Mouse (Mus musculus) CD4-positive, CD25-positive, alpha-beta regulatory T cell, adult 4 months (primary cell): ENCODE measurements at regions not wholly inside any gene's neighbourhood (a gene's known extent, or its start where the extent isn't known, plus 50 kb on each side); places are given as distances from the start of the nearest gene placed in this dataset.

Experiments
- ATAC-seq: one replicate; pipeline ENCODE4 v1.8.0; 2017

GRCm38 (mm10) chr14:25137312-25137711, 321.7 kb upstream of the Zmiz1 start:
- ATAC-seq, result no peak

GRCm38 (mm10) chr14:25138485-25138884, 320.5 kb upstream of the Zmiz1 start:
- no peak for ATAC-seq

GRCm38 (mm10) chr14:25141933-25142332, 317.1 kb upstream of the Zmiz1 start:
- ATAC-seq, result no peak

- no peak for ATAC-seq
Measured at GRCm38 (mm10) chr14:25143051-25143450, 315.9 kb upstream of the Zmiz1 start.

GRCm38 (mm10) chr14:25147731-25148130, 311.3 kb upstream of the Zmiz1 start:
- no peak for ATAC-seq

GRCm38 (mm10) chr14:25150968-25151367, 308.0 kb upstream of the Zmiz1 start:
- ATAC-seq, result no peak

DNA sequence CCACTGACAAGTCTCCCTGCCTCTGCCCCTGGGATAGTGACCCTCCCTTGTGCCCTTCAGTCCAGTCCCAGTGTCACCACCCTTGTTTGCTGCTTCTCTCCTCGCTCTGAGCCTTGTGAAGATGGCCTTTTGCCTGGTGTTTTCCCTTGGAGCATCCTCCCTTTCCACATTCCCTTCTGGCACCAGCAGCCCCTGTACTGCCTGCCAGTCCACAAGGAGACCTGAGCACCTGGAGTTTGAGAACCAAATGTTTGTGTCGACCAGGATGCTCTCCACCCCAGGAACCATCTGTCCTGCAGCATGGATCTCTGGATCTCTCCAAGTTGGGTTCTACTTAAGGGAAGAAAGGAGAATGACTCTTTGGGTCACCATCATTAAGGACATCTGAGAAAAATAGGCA, 307.5 kb upstream of the Zmiz1 start:
- ATAC-seq, result no peak

GRCm38 (mm10) chr14:25153573-25153972, 305.4 kb upstream of the Zmiz1 start:
- ATAC-seq, result no peak

DNA sequence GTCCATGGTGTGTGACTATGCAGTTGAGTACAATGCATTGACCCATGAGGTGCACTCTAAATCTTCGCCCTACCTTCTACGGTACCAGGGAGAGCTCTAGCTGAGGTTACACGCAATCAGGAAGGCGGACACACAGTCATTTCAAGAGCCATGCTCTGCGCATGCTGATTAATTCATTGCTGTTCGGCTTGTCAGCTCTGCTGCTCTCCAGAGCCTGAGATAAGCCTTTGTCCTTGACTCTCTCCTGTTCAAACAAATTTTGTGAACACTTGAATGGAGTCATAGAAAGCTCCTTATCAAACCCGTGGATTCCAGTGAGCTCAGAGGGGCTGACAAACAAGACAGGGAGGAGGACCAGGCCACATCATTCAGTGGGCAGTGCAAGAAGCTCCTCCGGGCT, 304.8 kb upstream of the Zmiz1 start:
- no peak for ATAC-seq

DNA sequence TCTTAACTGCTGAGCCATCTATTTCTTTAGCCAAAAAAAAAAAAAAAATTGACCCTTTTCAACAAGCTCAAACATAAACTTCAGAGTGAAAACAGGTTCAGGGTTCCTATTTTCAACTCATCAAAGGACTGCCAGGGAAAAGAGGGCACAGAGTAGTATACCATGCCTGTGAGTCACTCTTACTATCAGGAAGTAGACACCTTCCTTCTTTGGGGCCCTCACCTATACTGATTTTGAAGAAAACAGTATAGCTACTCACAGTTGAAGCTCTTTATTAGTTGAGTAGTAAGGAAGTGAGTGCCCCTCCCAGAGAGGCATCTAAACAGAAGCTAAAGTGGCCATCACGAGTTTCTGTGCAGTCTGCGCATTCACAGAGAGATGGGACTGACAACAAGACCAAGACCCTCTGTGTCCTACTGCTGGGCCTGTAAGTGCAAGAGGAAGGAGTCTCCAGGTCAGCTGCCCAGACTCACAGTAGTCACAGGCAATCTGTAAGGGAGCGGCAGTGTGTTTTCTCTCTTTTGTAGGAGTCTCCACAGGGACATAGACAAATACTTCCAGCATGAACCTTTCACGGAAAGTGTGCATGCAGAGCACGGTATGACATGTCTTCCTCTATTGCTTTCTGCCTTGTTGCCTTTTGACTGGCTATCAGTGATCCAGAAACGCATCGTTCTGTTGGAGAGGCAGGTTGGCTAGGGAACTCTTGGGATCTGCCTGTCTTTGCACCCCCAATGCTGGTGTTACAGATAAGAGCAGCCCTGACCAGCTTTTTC, 303.8 kb upstream of the Zmiz1 start:
- no peak for ATAC-seq

DNA sequence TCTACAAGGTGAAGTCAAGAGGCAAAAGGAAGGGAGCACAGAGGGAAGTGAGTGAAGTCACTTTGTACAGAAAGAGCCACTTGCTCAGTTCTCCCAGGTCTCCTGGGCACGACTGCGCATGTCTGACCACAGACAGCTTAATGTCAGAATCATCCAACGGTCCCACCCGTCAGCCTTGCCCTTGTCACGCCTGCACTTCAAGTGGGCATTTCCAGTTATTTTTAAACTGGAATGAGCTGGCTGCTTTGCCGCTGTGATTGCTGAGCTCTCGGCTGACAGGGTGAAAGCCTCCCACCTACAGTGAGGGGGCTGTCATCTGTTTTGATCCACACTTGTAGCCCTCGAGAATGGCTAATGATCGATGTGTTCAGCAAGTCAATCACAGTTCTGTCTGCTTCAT, 302.8 kb upstream of the Zmiz1 start:
- no peak for ATAC-seq

GRCm38 (mm10) chr14:25161684-25162321, 297.2 kb upstream of the Zmiz1 start:
- ATAC-seq, result no peak

DNA sequence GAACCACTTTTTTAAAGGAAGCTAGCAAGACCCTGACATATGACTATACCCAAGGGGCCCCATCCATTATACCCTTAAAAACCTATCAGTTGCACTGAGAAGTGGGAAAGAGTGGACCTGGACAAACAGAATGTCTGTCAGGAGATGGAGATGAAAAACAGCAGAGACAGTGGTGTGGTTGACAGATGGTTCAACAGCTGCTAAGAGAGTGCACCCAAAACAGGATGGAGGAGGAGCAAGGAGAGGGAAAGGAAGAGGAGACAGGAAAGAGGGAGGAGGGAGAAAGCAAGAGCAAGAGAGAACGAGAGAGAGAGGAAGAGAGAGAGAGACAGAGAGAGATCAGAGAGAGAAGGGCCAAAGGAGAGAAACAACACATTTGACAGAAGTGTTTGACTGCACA, 292.8 kb upstream of the Zmiz1 start:
- ATAC-seq, result no peak

- no peak for ATAC-seq
Measured at GRCm38 (mm10) chr14:25167604-25168003, 291.4 kb upstream of the Zmiz1 start.

DNA sequence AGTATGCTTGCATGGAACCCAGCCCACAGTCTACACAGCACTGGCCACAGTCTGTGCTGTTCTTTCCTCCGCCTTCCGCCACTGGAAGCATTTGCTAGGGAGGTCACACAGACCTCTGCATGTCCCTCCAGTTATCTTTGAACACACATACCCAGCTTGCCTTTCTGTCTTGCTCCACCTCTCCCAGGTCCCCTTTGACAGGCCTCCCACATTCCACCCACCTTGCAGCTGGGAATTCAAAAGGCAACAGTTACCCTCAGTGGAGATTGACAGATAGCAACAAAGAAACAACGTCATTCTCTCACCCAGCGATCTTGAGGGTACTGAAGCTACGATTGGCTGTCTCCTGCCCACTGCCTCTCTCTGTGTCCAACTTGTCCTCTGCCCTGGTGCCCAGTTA, 290.7 kb upstream of the Zmiz1 start:
- no peak for ATAC-seq

- ATAC-seq, result no peak
Measured at GRCm38 (mm10) chr14:25173281-25173680, 285.7 kb upstream of the Zmiz1 start.

DNA sequence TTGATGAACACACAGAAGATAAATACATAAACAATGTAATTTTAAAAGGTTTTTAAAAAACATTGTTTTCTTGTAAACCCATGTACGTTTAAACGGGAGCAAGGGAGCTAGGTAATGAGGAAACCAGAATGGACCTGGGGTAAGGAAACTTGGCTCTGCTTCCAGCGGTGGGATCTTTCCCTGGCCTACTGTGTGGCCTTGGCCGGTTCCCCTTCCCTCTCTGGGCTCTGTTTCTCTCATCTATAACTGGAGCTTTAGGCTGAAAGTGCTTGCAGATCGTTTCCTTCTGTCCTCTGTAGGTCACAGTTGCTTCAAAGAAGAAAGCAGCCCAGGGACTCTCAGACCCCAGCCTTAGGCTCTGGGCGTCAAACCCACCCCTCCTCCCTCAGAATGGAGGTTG, 285.1 kb upstream of the Zmiz1 start:
- ATAC-seq, result no peak

GRCm38 (mm10) chr14:25174402-25174801, 284.6 kb upstream of the Zmiz1 start:
- no peak for ATAC-seq

GRCm38 (mm10) chr14:25176206-25176605, 282.8 kb upstream of the Zmiz1 start:
- no peak for ATAC-seq

DNA sequence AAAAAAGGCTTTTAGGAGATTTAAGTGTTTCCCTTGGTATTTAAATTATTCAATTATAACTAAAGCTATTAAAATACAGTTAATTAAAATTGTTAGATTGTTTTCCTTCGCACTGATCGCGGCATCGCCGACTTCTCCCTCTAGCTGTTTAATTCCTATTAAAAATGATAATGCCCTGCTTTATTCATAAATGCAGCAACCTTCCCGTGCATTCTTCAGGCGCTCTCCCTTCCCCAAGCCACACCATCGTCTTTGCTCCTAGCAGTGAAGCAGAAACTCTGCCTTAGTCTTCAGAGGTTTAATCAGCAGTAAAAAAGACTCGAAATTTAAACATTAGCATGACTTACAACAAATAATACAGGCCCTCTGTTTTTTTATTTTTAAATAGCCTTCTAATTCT, 278.9 kb upstream of the Zmiz1 start:
- no peak for ATAC-seq

DNA sequence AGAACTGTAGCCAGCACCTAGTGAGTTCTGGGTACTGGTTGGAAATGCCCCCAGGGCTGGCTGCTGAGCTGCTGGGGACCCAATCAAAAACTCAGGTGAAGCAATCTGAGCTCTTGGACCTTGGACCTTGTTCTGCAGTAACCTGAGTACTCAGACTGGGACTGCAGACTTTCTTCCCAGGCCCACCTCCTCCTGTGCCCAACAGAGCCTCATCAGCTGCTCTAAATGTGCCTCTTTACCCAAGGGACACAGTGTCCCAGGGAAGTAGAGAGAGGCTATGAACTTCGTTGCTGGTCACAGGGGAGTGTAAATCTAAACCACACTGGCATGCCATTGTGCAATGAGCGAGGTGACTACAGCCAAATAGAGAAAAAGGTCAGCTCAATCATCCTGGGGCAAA, 277.6 kb upstream of the Zmiz1 start:
- no peak for ATAC-seq

DNA sequence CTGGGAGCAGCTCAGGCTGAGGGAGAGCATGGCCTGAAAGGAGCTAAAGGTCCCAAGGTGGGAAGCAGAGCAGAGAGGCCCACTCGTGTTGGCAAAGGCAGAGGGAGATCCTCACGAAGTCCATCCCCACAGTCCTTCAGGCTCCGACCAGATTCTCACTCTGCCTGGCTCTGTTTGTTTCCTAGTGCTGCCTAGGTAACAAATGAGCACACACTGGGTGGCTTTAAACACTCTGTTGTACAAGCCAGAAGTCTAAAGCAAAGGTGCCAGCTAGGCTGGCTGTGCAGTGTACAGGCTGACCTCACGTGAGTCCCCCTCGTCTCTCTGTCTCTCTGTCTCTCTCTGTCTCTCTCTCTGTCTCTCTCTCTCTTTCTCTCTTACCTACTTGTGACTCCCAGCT, 274.9 kb upstream of the Zmiz1 start:
- ATAC-seq, result no peak

- ATAC-seq, result peak; percentile 65
Measured at GRCm38 (mm10) chr14:25184875-25185274, 274.1 kb upstream of the Zmiz1 start.

DNA sequence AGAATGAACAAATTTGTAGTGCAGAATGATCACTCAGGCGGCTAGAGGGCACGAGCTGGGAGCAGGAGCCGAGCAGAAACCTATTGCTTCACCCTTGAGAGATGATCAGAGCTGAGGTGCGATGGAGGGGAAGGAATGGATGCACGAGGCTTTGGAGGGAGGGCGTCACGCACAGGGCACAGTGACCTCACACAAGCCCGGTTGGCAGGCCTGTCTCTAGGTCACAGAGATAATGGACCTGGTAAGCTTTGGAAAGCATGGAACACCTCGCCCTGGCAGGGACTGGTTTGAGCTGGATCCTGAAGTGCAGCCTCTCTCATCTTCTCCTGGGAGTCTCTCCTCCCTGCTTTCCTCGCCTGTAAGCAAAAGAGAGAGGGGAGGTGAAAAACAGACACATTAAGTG, 273.4 kb upstream of the Zmiz1 start:
- no peak for ATAC-seq
